Mouse (Mus musculus) frontal cortex, adult (tissue): ENCODE results near the gene Kat2a.
"Not testable (repeated sequence)": the region's sequence is repeated elsewhere in the genome, so short reads cannot be mapped to it uniquely, and the experiment has no call there.

Experiments used
- ATAC-seq: cut with Nextera tagmentation; 2 replicates; pipeline ENCODE4 v1.9.2; 2017; ENCODE audit warnings: mild to moderate bottlenecking, moderate library complexity, mixed read lengths; ENCODE audit not compliant: low TSS enrichment

The Kat2a gene

GRCm38 (mm10) chr11:100673169-100673568, 39.1 kb downstream of the Kat2a start:
- ATAC-seq: peak; percentile 41; the same call in 1 of the 2 replicates

- ATAC-seq: no peak
Observed at GRCm38 (mm10) chr11:100671956-100672355, 40.3 kb downstream of the Kat2a start.

- no peak for ATAC-seq
Observed at GRCm38 (mm10) chr11:100671049-100671448, 41.2 kb downstream of the Kat2a start.

GRCm38 (mm10) chr11:100659806-100660205, 52.5 kb downstream of the Kat2a start:
- ATAC-seq: no peak

DNA sequence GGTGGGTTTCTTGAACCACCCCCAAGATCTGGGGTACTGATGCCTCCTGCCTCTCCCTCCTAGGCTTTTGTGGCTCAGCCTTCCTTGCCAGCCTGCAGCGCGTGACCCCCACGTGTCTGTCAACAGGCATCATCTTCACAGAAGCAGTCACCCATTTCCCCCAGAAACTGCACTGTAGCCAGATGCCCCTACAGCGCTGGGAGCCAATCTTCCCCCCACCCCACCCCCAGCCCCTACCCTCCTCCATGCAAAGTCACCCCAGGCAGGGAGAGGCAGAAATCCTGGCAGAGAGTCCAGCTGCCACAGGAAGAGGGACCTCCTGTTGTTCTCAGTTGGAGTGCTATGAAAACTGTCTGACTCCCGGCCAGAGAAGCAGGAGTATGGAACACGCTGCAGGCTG, 55.8 kb downstream of the Kat2a start:
- no peak for ATAC-seq

DNA sequence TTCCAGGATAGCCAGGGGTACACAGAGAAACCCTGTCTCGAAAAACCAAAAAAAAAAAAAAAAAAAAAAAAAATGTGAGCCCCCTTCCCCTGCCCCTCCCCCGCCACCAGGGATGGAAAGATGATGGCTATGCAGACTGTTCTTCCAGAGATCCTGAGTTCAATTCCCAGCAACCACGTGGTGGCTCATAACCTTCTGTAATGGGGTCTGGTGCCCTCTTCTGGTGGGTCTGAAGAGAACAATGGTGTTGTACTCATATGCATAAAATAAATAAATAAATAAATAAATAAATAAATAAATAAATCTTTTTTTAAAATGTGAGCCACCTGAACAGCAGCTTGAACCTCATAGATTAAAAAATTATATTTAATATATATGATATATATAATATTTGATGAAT, 56.7 kb downstream of the Kat2a start:
- not testable (repeated sequence) for ATAC-seq
